Mouse (Mus musculus) liver, embryonic 12.5 days (tissue): ENCODE data around the gene Grhl1. TPM values are rescaled to one million over a fixed set of nuclear protein-coding genes. Genes with fewer than 3 reads are reported as not detected.

Experiments
- polyA plus RNA-seq: library from polyadenylated mRNA; unstranded; fragments of >200 nt; fragmentation: Nextera tagmentation; extraction: Ambion mirVana; gene quantifications from 2 replicates; pipeline ENCODE4 v1.2.1, GENCODE M21; 2016

The Grhl1 gene
- polyA plus RNA-seq, 1 experiment from 2014 or later, result 0.72 TPM

Other genes with a start within 250 kb of the Grhl1 start
- gene Taf1b, start 73.9 kb upstream of the Grhl1 start, polyA plus RNA-seq, result 16.1 and 17.0 TPM in 2 replicates
- gene Klf11, start 79.0 kb downstream of the Grhl1 start, polyA plus RNA-seq, result 9.2 and 10.6 TPM in 2 replicates
- 0.56 and 1.0 TPM in 2 replicates for gene Cys1, start 109.5 kb downstream of the Grhl1 start, polyA plus RNA-seq
- 531 and 552 TPM in 2 replicates for gene Rrm2, start 136.0 kb downstream of the Grhl1 start, polyA plus RNA-seq